25 mouse cellular contexts compared by ENCODE assay signal in genomic region chr9:40767946-40768345, GRCm38 (mm10). TPM values are rescaled to one million over a fixed set of nuclear protein-coding genes. Genes with fewer than 3 reads are reported as not detected.
DNase-seq lines count a peak whose midpoint lies in the region; ATAC-seq and TF ChIP-seq lines count a peak whose summit lies in the region.
"Had no signal": no experiment of that assay in that cellular context is flagged by ENCODE, and none has a peak within 500 bp of the region (broad histone marks: within the 10 kb centered on the region; RNA-seq: fewer than 3 reads in every experiment).

No protein-coding gene starts in this region.

- H3K27me3 ChIP-seq in ES-Bruce4 (ENCODE audit: control insufficient read depth, insufficient read depth, low read length, poor library complexity, severe bottlenecking), result no peaks in the 10 kb centered on the region
- H3K27me3 ChIP-seq in lung, postnatal 0 days (replicated peaks; ENCODE audit: insufficient read depth, low read length), result no peaks in the 10 kb centered on the region
- H3K27me3 ChIP-seq in kidney, adult 2 months (replicated peaks; ENCODE audit: control insufficient read depth, insufficient read depth, low read length), result no peaks in the 10 kb centered on the region
- H3K27me3 ChIP-seq: embryonic facial prominence, embryonic 13.5 days; forebrain, embryonic 13.5 days; hindbrain, embryonic 12.5 days; hindbrain, embryonic 15.5 days had no signal

- H3K27ac ChIP-seq in ES-Bruce4 (ENCODE audit: insufficient read depth, low read length), result peak overlapping the region; percentile 88
- H3K27ac ChIP-seq in embryonic fibroblast, embryonic 13.5 days (ENCODE audit: insufficient read depth, low read length), result peak overlapping the region; percentile 67
- no peak overlapping the region for H3K27ac ChIP-seq in lung, postnatal 0 days (ENCODE audit: low read length)
- H3K27ac ChIP-seq in kidney, adult 2 months (ENCODE audit: insufficient read depth, low read depth, low read length), result no peak overlapping the region
- H3K27ac ChIP-seq: embryonic facial prominence, embryonic 10.5 days; embryonic facial prominence, embryonic 13.5 days; forebrain, embryonic 10.5 days; forebrain, embryonic 13.5 days; hindbrain, embryonic 12.5 days; hindbrain, embryonic 15.5 days had no signal

- no peak for ATAC-seq in lung, postnatal 0 days
- ATAC-seq: forebrain, embryonic 13.5 days; forebrain, embryonic 16.5 days; intestine, postnatal 0 days had no signal

- H3K4me2 ChIP-seq in lung, postnatal 0 days (replicated peaks; ENCODE audit: low read depth, low read length), result no peak overlapping the region
- H3K4me2 ChIP-seq: embryonic facial prominence, embryonic 13.5 days; forebrain, embryonic 13.5 days; heart, embryonic 11.5 days; hindbrain, embryonic 12.5 days; hindbrain, embryonic 15.5 days had no signal

- TF ChIP-seq EP300 in ES-Bruce4 (IDR thresholded peaks at IDR 0.05; ENCODE audit: insufficient read depth, low read depth, low read length), result peak; percentile 63; the same call in 1 of the 2 replicates
- TF ChIP-seq EP300 in lung, postnatal 0 days (IDR thresholded peaks at IDR 0.05), result no peak

- TF ChIP-seq CTCF in ES-Bruce4 (IDR thresholded peaks at IDR 0.05; ENCODE audit: low read depth, low read length), result no peak
- no peak for TF ChIP-seq CTCF in embryonic fibroblast, embryonic 13.5 days (IDR thresholded peaks at IDR 0.05; ENCODE audit: borderline replicate concordance, insufficient read depth, low read length)
- TF ChIP-seq CTCF in lung, postnatal 0 days (IDR thresholded peaks at IDR 0.05), result no peak
- no peak for TF ChIP-seq CTCF in kidney, adult 2 months (conservative IDR thresholded peaks at IDR 0.05; ENCODE audit: insufficient read depth, insufficient read length, low read depth, low read length)

- DNase-seq in 3134 (ENCODE audit: extremely low read depth, insufficient read length, low spot score), result peak; percentile 35
- DNase-seq in NIH3T3 (ENCODE audit: low read depth), result peak; percentile 57
- no peak for DNase-seq in lung, postnatal 0 days (ENCODE audit: low spot score)
- no peak for DNase-seq in kidney, adult 2 months
- no peak for DNase-seq in MN1 (ENCODE audit: low spot score)
- DNase-seq: adrenal gland, adult 2 months; adrenal gland, postnatal 14 days; cerebellum, adult 11-12 months; cerebellum, adult 8-10 months; cerebellum, postnatal 10 days; cerebellum, postnatal 36 days; embryo, embryonic 11 days; gastrocnemius, postnatal 14 days; heart, adult 11 months had no signal

- H3K4me1 ChIP-seq in ES-Bruce4 (ENCODE audit: control insufficient read depth, insufficient read depth, low read length), result peaks cover 2% of the 10 kb centered on the region
- peaks cover 2% of the 10 kb centered on the region; the same call in 1 of the 2 replicates for H3K4me1 ChIP-seq in embryonic fibroblast, embryonic 13.5 days (ENCODE audit: control insufficient read depth, insufficient read depth, low read length)
- H3K4me1 ChIP-seq in lung, postnatal 0 days (ENCODE audit: insufficient read depth, low read depth, low read length), result no peaks in the 10 kb centered on the region
- H3K4me1 ChIP-seq in kidney, adult 2 months (ENCODE audit: control insufficient read depth, insufficient read depth, low read length), result no peaks in the 10 kb centered on the region
- H3K4me1 ChIP-seq: embryonic facial prominence, embryonic 13.5 days; forebrain, embryonic 13.5 days; hindbrain, embryonic 15.5 days had no signal

- no peaks in the 10 kb centered on the region for H3K36me3 ChIP-seq in ES-Bruce4 (ENCODE audit: control insufficient read depth, insufficient read depth, low read length, poor library complexity, severe bottlenecking)
- H3K36me3 ChIP-seq in lung, postnatal 0 days (ENCODE audit: insufficient read depth, low read length), result no peaks in the 10 kb centered on the region
- H3K36me3 ChIP-seq in kidney, adult 2 months (ENCODE audit: control insufficient read depth, insufficient read depth, low read length), result no peaks in the 10 kb centered on the region

- H3K9ac ChIP-seq in ES-Bruce4 (ENCODE audit: low read depth, poor library complexity, severe bottlenecking), result no peak overlapping the region
- H3K9ac ChIP-seq in lung, postnatal 0 days (replicated peaks; ENCODE audit: low read depth), result no peak overlapping the region
- H3K9ac ChIP-seq: embryonic facial prominence, embryonic 13.5 days; forebrain, embryonic 13.5 days; hindbrain, embryonic 12.5 days; hindbrain, embryonic 15.5 days had no signal

- no peak for TF ChIP-seq POLR2A in ES-Bruce4 (IDR thresholded peaks at IDR 0.05; ENCODE audit: insufficient read depth, low read length)
- no peak for TF ChIP-seq POLR2A in embryonic fibroblast, embryonic 13.5 days (IDR thresholded peaks at IDR 0.05; ENCODE audit: low read depth, low read length)
- no peak for TF ChIP-seq POLR2A in kidney, adult 2 months (IDR thresholded peaks at IDR 0.05; ENCODE audit: low read depth, low read length)

- WGBS in lung, postnatal 0 days, result 84% methylated on average over 4 of the region's 4 CpGs
- WGBS in kidney, adult 2 months, result 84% methylated on average over 4 of the region's 4 CpGs

- H3K4me3 ChIP-seq in ES-Bruce4 (ENCODE audit: low read depth, low read length), result no peak overlapping the region
- no peak overlapping the region for H3K4me3 ChIP-seq in embryonic fibroblast, embryonic 13.5 days (ENCODE audit: insufficient read depth, low read length)
- H3K4me3 ChIP-seq in lung, postnatal 0 days (ENCODE audit: low read depth, low read length), result no peak overlapping the region
- H3K4me3 ChIP-seq in kidney, adult 2 months (ENCODE audit: insufficient read depth, low read depth, low read length), result no peak overlapping the region
- H3K4me3 ChIP-seq: embryonic facial prominence, embryonic 10.5 days; embryonic facial prominence, embryonic 13.5 days; forebrain, embryonic 10.5 days; forebrain, embryonic 13.5 days; hindbrain, embryonic 12.5 days; hindbrain, embryonic 15.5 days had no signal

- no peaks in the 10 kb centered on the region for H3K9me3 ChIP-seq in ES-Bruce4 (replicated peaks; ENCODE audit: control insufficient read depth, insufficient read depth, low read length, poor library complexity, severe bottlenecking)
- no peaks in the 10 kb centered on the region for H3K9me3 ChIP-seq in lung, postnatal 0 days (ENCODE audit: low read length)
- H3K9me3 ChIP-seq: embryonic facial prominence, embryonic 10.5 days; embryonic facial prominence, embryonic 13.5 days; forebrain, embryonic 10.5 days; forebrain, embryonic 13.5 days; hindbrain, embryonic 12.5 days; hindbrain, embryonic 15.5 days had no signal

RNA-seq across cellular contexts. Expression of gene Hspa8, which starts 32.8 kb away (rescaled TPM):
- 3,442 and 3,618 TPM in 2 replicates for polyA plus RNA-seq in ES-Bruce4 (2011; ENCODE audit: insufficient read depth, insufficient read length, low read depth, missing spikeins)
- 2,507 and 2,625 TPM in 2 replicates for polyA plus RNA-seq in embryonic fibroblast, embryonic 13.5 days (2011; ENCODE audit: insufficient read length, low read depth, missing spikeins)
- polyA plus RNA-seq in lung, postnatal 0 days (2015; fragmentation: Nextera tagmentation; extraction: Ambion mirVana), result 956 and 1,427 TPM in 2 replicates
- polyA plus RNA-seq in kidney, adult 2 months (2012; rRNA removed), result 3,384 and 3,621 TPM in 2 replicates

Comparison
In these comparisons a context has a peak if more than half of its experiments do, and no peak if none do; other contexts are left out.
1. DNase-seq: peak in 3134 (single experiment) and NIH3T3 (single experiment); none in lung, postnatal 0 days (single experiment), kidney, adult 2 months (single experiment) and MN1 (single experiment).
2. H3K27ac ChIP-seq: peak in ES-Bruce4 (single experiment) and embryonic fibroblast, embryonic 13.5 days (single experiment); none in lung, postnatal 0 days (single experiment) and kidney, adult 2 months (single experiment).